Mouse (Mus musculus) hindbrain, embryonic 15.5 days (tissue): ENCODE measurements around the gene Npw. TPM values are rescaled to one million over a fixed set of nuclear protein-coding genes. Genes with fewer than 3 reads are reported as not detected.

Experiments
- ATAC-seq: fragments of 200-750 bp; cut with Nextera tagmentation; 2 replicates; pipeline ENCODE4 v1.8.0; 2017; ENCODE audit warnings: low read depth, moderate number of reproducible peaks, moderate TSS enrichment; ENCODE audit not compliant: low FRiP score
- H3K27ac ChIP-seq: fragments of 300-500 bp; sonication (generic); replicated peaks from 2 replicates; pipeline ENCODE4 v1.5.1; 2015; ENCODE audit warnings: mild to moderate bottlenecking, inconsistent platforms
- H3K27me3 ChIP-seq: fragments of 300-500 bp; sonication (generic); 2 replicates; pipeline ENCODE4 v1.6.1; 2015; ENCODE audit warnings: control low read depth, inconsistent platforms
- H3K36me3 ChIP-seq: fragments of 300-500 bp; sonication (generic); 2 replicates; pipeline ENCODE4 v1.6.1; 2015; ENCODE audit warnings: control low read depth, inconsistent platforms
- H3K4me1 ChIP-seq: fragments of 300-500 bp; sonication (generic); replicated peaks from 2 replicates; pipeline ENCODE4 v1.6.1; 2015; ENCODE audit warnings: control low read depth, inconsistent platforms
- H3K4me2 ChIP-seq: fragments of 300-500 bp; sonication (generic); 2 replicates; pipeline ENCODE4 v1.6.1; 2015; ENCODE audit warnings: moderate library complexity, mild to moderate bottlenecking, inconsistent platforms
- H3K4me3 ChIP-seq: fragments of 300-500 bp; sonication (generic); 2 replicates; pipeline ENCODE4 v1.5.1; 2015; ENCODE audit warnings: mild to moderate bottlenecking, inconsistent platforms
- H3K9ac ChIP-seq: fragments of 300-500 bp; sonication (generic); 2 replicates; pipeline ENCODE4 v1.6.1; 2015; ENCODE audit warnings: inconsistent platforms
- H3K9me3 ChIP-seq: fragments of 300-500 bp; sonication (generic); 2 replicates; pipeline ENCODE4 v1.6.1; 2016; ENCODE audit warnings: control low read depth, inconsistent platforms
- WGBS: fragments of 180-500 bp; shearing (Covaris S2); methylation state at CpG from one replicate; pipeline ENCODE4 v1.1.7; 2015; 5-methylcytosine and 5-hydroxymethylcytosine counted together
- polyA plus RNA-seq: library from polyadenylated mRNA; unstranded; fragments of >200 nt; fragmentation: Nextera tagmentation; extraction: Ambion mirVana; gene quantifications from 2 replicates; pipeline ENCODE4 v1.2.1, GENCODE M21; 2015

Gene Npw
- polyA plus RNA-seq: 0.31 and 0.54 TPM in 2 replicates

DNA sequence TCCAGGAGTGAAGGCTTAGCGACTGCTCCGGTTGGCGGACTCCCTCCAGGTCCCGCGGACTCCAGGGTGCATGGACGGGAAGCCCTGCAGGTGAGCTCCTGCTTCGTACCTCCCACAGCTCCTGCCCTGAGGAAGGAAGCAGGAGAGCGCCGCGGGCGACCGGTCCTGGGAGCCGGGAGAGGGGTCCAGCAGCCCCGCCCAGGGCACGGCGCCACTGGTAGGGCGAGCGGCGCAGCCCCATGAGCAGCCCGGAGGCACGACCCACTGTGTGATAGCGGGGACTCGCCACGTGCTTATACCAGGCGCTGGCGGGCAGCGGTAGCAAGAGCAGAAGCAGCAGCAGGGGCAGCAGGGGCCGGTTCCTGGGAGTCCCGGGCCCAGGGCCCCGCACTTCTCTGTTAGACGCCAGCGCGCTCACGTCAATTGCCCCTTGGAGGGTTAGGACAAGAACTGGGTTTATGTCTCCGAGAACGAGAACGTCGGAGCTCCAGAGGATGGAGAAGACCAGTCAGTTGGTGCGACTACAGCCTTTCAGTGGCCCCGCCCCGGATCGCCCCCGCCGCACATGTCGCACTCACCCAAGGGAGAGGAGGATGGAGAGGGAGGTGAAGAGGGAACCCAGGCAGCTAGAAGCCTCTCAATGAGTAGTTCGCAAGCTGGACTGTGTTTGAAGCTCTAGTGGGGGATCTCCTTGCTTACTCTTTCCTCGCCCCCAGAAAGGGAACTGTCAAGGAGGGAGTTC, at the start of gene Npw:
Npw (minus strand) TSS at position 441 of the 742 bp plus-strand sequence.
- no peak for ATAC-seq
- no peaks in the 10 kb centered on the region for H3K36me3 ChIP-seq
- H3K9ac ChIP-seq: peak within 1 kb of the TSS; percentile 31; the same call in 1 of the 2 replicates
- H3K4me2 ChIP-seq: peak within 1 kb of the TSS; percentile 64
- H3K9me3 ChIP-seq: no peaks in the 10 kb centered on the region
- H3K27me3 ChIP-seq: peaks cover 40% of the 10 kb centered on the region
- 2% methylated on average over 45 of the region's 47 CpGs for WGBS
- H3K4me1 ChIP-seq: peaks cover 15% of the 10 kb centered on the region
- no peak within 1 kb of the TSS for H3K27ac ChIP-seq
- H3K4me3 ChIP-seq: peak within 1 kb of the TSS; percentile 31

DNA sequence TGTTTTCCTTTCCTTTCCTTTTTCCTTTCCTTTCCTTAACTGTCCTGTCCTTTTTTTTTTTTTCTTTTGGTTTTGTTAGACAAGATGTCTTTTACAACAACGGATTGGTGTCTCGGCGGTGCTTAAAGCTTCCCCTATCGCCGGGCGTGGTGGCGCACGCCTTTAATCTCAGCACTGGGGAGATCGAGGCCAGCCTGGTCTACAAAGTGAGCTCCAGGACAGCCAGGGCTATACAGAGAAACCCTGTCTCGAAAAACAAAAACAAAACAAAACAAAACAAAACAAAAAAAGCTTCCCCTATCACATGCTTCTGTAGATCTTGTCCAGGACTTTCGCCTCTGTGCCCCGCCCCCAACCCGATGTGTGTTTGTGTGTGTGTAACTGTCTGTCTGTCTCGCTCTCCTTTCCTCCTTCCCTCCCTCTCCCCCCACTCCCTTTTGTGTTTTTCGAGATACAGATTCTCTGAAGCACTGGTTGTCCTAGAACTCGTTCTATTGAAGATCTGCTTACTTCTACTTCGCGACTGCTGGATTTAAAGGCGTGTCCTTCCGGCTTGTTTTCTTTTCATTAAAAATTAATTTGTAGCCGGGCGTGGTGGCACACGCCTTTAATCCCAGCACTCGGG, 49.7 kb upstream of the Npw start:
- H3K9me3 ChIP-seq: no peaks in the 10 kb centered on the region
- ATAC-seq: peak; percentile 73
- peaks cover 24% of the 10 kb centered on the region for H3K4me1 ChIP-seq
- 6% methylated on average over 24 of the region's 24 CpGs for WGBS
- peak overlapping the region; percentile 72 for H3K9ac ChIP-seq
- H3K36me3 ChIP-seq: peaks cover 11% of the 10 kb centered on the region
- no peaks in the 10 kb centered on the region for H3K27me3 ChIP-seq
- peak overlapping the region; percentile 71 for H3K4me2 ChIP-seq
- peak overlapping the region; percentile 81 for H3K27ac ChIP-seq
- H3K4me3 ChIP-seq: peak overlapping the region; percentile 80

DNA sequence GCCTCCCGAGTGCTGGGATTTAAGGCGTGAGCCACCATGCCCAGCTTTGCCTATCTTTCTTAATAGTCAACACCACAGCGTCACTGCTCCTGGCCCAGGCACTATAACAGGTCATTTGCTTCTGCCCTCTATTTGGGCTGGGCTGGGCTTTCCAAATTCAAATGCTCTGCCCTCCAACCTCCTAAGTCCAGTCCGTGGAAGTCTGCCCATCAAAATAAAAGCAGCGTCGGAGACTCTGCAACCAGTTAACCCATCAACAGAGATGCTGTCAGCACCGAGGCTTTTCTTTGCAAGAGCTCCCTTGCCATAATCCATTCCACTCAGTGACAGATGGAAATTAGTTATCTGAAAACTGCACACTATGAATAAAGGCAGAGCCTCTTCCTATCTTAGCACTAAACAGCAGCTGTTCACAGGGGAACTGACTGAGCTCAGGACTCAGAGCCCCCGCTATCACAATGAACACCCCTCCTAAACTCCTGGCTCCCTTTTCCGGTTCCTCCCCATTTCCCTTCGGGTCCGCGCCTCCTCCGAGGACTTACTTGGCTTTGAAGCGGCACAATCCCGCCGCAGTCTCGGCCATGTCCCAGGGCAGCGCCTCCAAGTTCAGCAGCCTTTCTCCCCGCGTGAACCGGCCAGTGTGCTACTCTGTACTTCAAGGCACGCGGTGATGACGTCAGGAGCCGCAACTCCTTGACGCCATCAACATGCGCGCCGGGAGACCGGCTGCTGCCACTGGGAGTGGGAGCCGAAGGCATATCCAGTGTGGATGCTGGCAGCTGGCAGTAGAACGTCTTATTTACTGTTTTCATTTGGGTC, 48.9 kb upstream of the Npw start, which contains the start of gene Tbl3:
Tbl3 (minus strand) TSS at position 679 of the 819 bp plus-strand sequence.
- peak within 1 kb of the TSS; percentile 72 for H3K9ac ChIP-seq
- peak; percentile 91 for ATAC-seq
- peaks cover 14% of the 10 kb centered on the region for H3K36me3 ChIP-seq
- no peaks in the 10 kb centered on the region for H3K27me3 ChIP-seq
- H3K4me3 ChIP-seq: peak within 1 kb of the TSS; percentile 80
- H3K4me2 ChIP-seq: peak within 1 kb of the TSS; percentile 71
- H3K9me3 ChIP-seq: no peaks in the 10 kb centered on the region
- H3K4me1 ChIP-seq: peaks cover 24% of the 10 kb centered on the region
- H3K27ac ChIP-seq: peak within 1 kb of the TSS; percentile 81
- 4% methylated on average over 32 of the region's 32 CpGs for WGBS

DNA sequence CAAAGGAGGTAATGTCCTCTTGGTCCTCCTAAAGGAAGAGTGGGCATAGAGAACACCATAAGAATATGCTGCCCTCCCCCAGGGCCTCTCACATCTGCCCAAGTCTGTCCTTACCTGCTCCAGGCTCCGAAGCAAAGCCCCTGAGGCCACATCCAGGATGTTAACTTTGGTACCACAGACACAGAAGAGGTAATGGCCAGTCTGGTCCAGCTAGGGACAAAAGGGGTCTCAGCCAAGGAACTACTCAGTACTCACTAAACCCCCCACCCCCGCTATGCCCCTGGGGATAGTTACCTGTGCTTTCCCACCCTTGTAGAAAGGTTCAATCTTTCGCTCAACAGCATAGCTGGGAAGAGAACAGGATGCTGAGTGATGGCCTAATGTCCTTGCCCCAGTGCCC, 47.6 kb upstream of the Npw start:
- H3K9me3 ChIP-seq: no peaks in the 10 kb centered on the region
- ATAC-seq: no peak
- H3K4me3 ChIP-seq: no peak overlapping the region
- peaks cover 27% of the 10 kb centered on the region for H3K36me3 ChIP-seq
- no peak overlapping the region for H3K4me2 ChIP-seq
- no peak overlapping the region for H3K9ac ChIP-seq
- no peak overlapping the region for H3K27ac ChIP-seq
- no peaks in the 10 kb centered on the region for H3K27me3 ChIP-seq
- peaks cover 24% of the 10 kb centered on the region for H3K4me1 ChIP-seq
- WGBS: 88% methylated on average over 3 of the region's 3 CpGs

DNA sequence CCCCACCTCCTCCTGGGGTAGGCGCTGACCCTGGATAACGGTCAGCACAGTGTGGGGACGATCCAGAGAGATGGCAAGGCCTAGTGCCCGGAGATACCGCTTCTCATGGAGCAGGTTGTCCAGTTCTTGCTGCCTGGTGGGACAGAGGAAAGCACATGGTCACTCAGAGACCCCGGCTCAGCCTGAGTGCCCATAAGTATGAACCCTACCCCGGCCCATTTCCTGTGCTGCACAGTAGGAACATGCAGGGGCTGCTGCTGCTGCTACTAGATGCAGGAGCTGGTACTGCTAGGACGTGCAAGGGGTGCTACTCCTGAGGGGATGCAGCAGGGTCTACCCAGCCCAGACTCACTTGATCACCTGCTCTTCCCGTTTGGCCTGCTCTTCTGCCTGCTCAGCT, 43.0 kb upstream of the Npw start:
- H3K4me3 ChIP-seq: no peak overlapping the region
- H3K27me3 ChIP-seq: no peaks in the 10 kb centered on the region
- no peak overlapping the region for H3K9ac ChIP-seq
- no peak overlapping the region for H3K27ac ChIP-seq
- no peaks in the 10 kb centered on the region for H3K9me3 ChIP-seq
- peaks cover 18% of the 10 kb centered on the region for H3K4me1 ChIP-seq
- 93% methylated on average over 9 of the region's 9 CpGs for WGBS
- ATAC-seq: no peak
- H3K36me3 ChIP-seq: peaks cover 38% of the 10 kb centered on the region
- no peak overlapping the region for H3K4me2 ChIP-seq

DNA sequence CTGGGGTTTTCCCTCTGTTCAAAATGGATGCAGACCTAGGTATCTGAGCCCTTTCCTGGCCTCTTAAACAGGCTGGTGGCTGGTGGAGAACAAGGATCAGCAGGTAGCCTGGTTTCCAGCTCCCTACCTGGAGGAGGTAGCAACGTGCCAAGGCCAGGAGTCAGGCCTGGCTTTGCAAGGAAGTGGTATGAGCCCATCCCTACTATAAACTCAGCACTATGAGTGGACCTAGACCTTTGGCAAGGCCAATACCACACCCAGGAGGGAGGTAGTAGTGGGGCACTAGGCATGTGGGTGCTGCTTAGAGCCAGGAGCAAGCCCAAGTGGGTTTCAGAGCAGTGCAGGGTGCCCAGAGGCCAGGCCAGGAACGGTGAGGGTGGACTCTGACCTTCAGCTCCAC, 41.2 kb upstream of the Npw start:
- peaks cover 19% of the 10 kb centered on the region for H3K4me1 ChIP-seq
- H3K36me3 ChIP-seq: peaks cover 36% of the 10 kb centered on the region
- no peak overlapping the region for H3K27ac ChIP-seq
- H3K9ac ChIP-seq: no peak overlapping the region
- ATAC-seq: no peak
- H3K4me3 ChIP-seq: no peak overlapping the region
- H3K4me2 ChIP-seq: no peak overlapping the region
- no peaks in the 10 kb centered on the region for H3K27me3 ChIP-seq
- H3K9me3 ChIP-seq: no peaks in the 10 kb centered on the region
- 91% methylated on average over 2 of the region's 2 CpGs for WGBS

DNA sequence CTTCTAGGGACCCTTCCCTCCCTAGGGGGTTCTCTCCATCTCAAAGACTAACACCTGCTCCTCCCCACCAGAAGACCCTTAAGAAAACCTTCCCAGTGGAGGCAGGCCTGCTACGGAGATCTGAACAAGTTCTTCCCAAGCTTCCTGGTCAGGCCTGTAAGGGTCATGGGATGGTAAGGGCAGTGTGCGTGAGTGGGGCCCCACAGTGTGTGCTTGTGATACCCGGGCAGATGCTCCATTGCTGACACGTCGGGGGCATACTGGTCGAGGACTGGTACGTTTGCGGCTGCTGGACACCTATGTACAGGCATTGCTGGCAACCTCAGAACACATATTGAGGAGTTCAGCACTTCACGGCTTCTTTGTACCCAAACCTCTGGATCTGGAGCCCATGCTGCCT, 40.5 kb upstream of the Npw start:
- peaks cover 28% of the 10 kb centered on the region for H3K36me3 ChIP-seq
- H3K27me3 ChIP-seq: no peaks in the 10 kb centered on the region
- 61% methylated on average over 9 of the region's 9 CpGs for WGBS
- H3K4me3 ChIP-seq: no peak overlapping the region
- no peak overlapping the region for H3K9ac ChIP-seq
- H3K9me3 ChIP-seq: no peaks in the 10 kb centered on the region
- H3K4me1 ChIP-seq: peaks cover 23% of the 10 kb centered on the region
- H3K27ac ChIP-seq: no peak overlapping the region
- no peak for ATAC-seq
- H3K4me2 ChIP-seq: no peak overlapping the region

DNA sequence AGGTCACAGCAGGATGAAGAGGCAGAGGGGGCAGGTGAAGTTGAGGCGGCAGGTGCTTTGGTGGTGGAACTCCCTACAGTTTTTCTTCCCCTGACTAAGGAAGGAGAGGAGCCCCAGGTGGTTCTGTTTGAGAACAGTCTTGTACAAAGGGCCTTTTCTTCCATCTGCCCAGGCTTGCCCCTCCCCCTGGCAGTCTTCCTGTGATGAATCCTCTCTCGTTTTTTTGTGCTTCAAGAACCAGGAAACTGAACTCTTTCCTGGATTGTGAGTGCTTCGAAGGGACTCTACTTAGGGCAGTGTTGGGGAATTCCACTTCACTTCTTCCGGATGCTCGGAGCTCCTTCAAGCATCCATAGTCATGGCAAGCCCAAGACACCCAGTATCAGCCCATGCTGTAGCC, 39.7 kb upstream of the Npw start:
- Histone ChIP-seq H3K4me3 (no peak overlapping the region), H3K4me1 (peaks cover 23% of the 10 kb centered on the region), H3K9ac (no peak overlapping the region), H3K36me3 (peaks cover 31% of the 10 kb centered on the region), H3K4me2 (no peak overlapping the region), H3K27me3 (no peaks in the 10 kb centered on the region), H3K9me3 (no peaks in the 10 kb centered on the region), H3K27ac (no peak overlapping the region)
- no peak for ATAC-seq
- WGBS: 19% methylated on average over 5 of the region's 5 CpGs

DNA sequence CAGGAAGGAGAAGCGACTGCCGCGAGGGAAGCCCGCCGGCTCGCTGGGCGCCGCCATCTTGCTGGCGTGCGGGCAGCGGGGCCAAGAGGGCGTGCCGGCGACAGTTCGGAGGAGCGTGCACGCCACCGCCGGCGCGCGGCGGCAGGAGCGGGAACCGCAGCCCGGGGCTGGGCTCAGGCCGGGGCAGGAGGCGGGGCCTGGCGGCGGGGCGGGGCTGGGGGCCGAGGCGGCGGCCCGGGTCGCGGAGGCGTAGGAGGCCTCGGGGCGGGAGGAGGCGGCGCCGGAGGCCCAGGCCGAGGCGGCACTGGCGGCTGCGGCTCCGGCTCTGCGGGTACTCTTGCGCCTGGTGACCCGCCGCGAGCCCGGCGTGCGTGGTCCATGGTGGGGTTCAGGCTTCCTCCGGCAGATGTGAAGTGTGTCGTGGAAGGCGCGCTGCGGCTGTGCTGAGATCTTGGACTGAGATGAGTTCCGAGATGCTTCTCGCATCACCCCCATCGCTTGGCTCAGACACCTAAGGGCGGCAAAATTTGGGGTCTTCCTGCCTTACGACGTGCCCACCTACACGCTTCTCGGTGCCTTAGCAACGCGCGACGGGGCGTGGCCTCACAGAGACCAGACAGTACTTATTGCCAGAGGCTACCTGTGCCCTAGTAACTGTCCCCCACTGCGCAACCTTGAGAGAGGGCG, 37.9 kb upstream of the Npw start, which contains the start of the genes Gfer and Noxo1:
Gfer (minus strand) TSS at position 146 of the 687 bp plus-strand sequence.
Noxo1 (plus strand) TSS at position 224 of the 687 bp plus-strand sequence.
- under 1% methylated on average over 55 of the region's 76 CpGs for WGBS
- H3K4me2 ChIP-seq: peak within 1 kb of the TSS; percentile 67
- peaks cover 26% of the 10 kb centered on the region for H3K36me3 ChIP-seq
- H3K4me1 ChIP-seq: peaks cover 31% of the 10 kb centered on the region
- peak within 1 kb of the TSS; percentile 59 for H3K4me3 ChIP-seq
- peak within 1 kb of the TSS; percentile 95 for H3K27ac ChIP-seq
- no peaks in the 10 kb centered on the region for H3K27me3 ChIP-seq
- ATAC-seq: peak; percentile 91
- H3K9ac ChIP-seq: peak within 1 kb of the TSS; percentile 84
- no peaks in the 10 kb centered on the region for H3K9me3 ChIP-seq

DNA sequence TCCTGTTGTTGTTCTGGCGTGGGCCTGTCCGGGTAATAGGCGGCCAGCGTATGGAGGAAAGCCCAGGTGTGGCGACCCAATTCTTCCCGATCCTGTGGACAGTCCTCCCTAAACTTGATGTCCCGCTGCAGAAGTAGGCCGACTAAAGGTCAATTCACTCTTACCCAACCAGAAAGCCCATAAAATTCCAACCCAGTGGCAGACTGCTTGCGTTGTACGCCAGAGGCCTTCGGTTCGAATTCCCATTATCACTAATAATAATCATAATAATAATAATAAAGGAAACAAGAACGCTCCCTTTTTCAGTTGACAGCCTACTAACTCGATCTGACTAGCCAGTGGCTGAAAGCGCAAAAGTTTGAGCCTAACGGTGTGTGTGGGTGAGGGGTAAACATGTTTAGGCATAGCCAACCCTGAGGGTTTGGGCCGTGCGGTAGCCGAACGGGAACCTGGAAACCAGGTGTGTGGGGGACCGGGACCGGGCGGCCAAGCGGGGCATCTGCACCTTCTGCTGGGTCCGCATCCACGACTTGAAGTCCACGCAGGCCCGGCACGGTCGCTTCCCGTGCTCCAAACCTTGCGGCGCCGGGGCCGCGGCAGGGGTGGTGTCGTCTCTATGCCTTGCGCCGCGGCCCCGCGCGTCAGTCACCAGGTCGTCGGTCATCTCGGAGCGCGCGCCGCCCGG, 37.2 kb upstream of the Npw start:
- Histone ChIP-seq H3K27me3 (no peaks in the 10 kb centered on the region), H3K27ac (peak overlapping the region; percentile 95), H3K9ac (peak overlapping the region; percentile 84), H3K36me3 (peaks cover 20% of the 10 kb centered on the region), H3K4me2 (peak overlapping the region; percentile 67), H3K9me3 (no peaks in the 10 kb centered on the region), H3K4me1 (peaks cover 38% of the 10 kb centered on the region), H3K4me3 (peak overlapping the region; percentile 59)
- ATAC-seq: peak; percentile 40
- 6% methylated on average over 47 of the region's 51 CpGs for WGBS

DNA sequence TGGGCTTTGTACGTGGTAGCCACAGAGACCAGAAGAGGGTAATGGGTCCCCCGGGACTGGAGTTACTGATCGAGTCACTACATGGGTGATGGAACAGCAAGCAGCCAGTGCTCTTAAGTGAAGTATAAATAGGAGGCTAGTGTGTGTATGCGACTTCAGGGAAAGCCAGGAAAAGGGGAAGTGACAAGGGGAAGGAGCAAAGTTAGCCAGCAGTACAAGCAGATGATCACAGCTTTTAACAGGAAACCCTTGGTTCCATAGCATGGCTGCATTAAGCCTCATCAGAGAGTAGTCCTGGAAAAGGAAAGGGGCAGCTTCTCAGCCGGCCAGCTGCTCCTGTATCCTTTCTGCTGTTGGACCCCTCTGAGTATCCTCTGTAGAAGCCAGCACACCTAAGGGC, 34.1 kb upstream of the Npw start:
- Histone ChIP-seq H3K4me1 (peaks cover 58% of the 10 kb centered on the region), H3K27me3 (peaks cover 7% of the 10 kb centered on the region), H3K9me3 (no peaks in the 10 kb centered on the region), H3K4me3 (no peak overlapping the region), H3K27ac (no peak overlapping the region), H3K9ac (no peak overlapping the region), H3K4me2 (no peak overlapping the region), H3K36me3 (0 out of 2 replicates have a peak, but pooled peaks cover 12% of the 10 kb centered on the region)
- no peak for ATAC-seq
- 88% methylated on average over 5 of the region's 5 CpGs for WGBS
